Mouse (Mus musculus): ENCODE measurements around the gene Sarm1. TPM values are rescaled to one million over a fixed set of nuclear protein-coding genes. Genes with fewer than 3 reads are reported as not detected.

The Sarm1 gene
- polyA plus RNA-seq, 1 experiment from 2014 or later, result 2.2 TPM

GRCm38 (mm10) chr11:78502909-78503650, 5.5 kb upstream of the Sarm1 start, which contains the start of gene Sebox:
Gene Sebox, plus strand, starts transcription at chr11:78503447.
- Histone ChIP-seq H3K4me1 (ENCODE audit: control insufficient read depth, insufficient read depth, low read length) (no peaks in the 10 kb centered on the region), H3K4me2 (ENCODE audit: low read depth, severe bottlenecking) (no peak within 1 kb of the TSS), H3K4me3 (ENCODE audit: low read depth, low read length) (no peak within 1 kb of the TSS), H3K27ac (replicated peaks; ENCODE audit: low read depth, low read length) (no peak within 1 kb of the TSS), H3K27me3 (ENCODE audit: control insufficient read depth, insufficient read depth, low read length) (0 out of 2 replicates have a peak, but pooled peaks cover 3% of the 10 kb centered on the region), H3K9me3 (ENCODE audit: control insufficient read depth, low read length) (no peaks in the 10 kb centered on the region), H3K36me3 (ENCODE audit: control insufficient read depth, insufficient read depth, low read length) (peaks cover 7% of the 10 kb centered on the region; the same call in 1 of the 2 replicates), H3K9ac (ENCODE audit: low read length) (no peak within 1 kb of the TSS)
- ATAC-seq (ENCODE audit: insufficient number of reproducible peaks, low FRiP score, low TSS enrichment, low read depth) (no peak), DNase-seq (ENCODE audit: low spot score) (no peak)
- WGBS, result 68% methylated on average over 7 of the region's 7 CpGs

- ATAC-seq (ENCODE audit: insufficient number of reproducible peaks, low FRiP score, low TSS enrichment, low read depth), result no peak
- 0 out of 2 replicates have a peak, but pooled peaks cover 4% of the 10 kb centered on the region for H3K4me1 ChIP-seq (ENCODE audit: control insufficient read depth, insufficient read depth, low read length)
- no peak overlapping the region for H3K4me3 ChIP-seq (ENCODE audit: low read depth, low read length)
- peaks cover under 1% of the 10 kb centered on the region; the same call in 1 of the 2 replicates for H3K36me3 ChIP-seq (ENCODE audit: control insufficient read depth, insufficient read depth, low read length)
- H3K9me3 ChIP-seq (ENCODE audit: control insufficient read depth, low read length), result no peaks in the 10 kb centered on the region
- 78% methylated on average over 20 of the region's 20 CpGs for WGBS
- H3K27me3 ChIP-seq (ENCODE audit: control insufficient read depth, insufficient read depth, low read length), result peaks cover 8% of the 10 kb centered on the region
- H3K4me2 ChIP-seq (ENCODE audit: low read depth, severe bottlenecking), result no peak overlapping the region
- H3K9ac ChIP-seq (ENCODE audit: low read length), result no peak overlapping the region
- no peak for DNase-seq (ENCODE audit: low spot score)
- no peak overlapping the region for H3K27ac ChIP-seq (replicated peaks; ENCODE audit: low read depth, low read length)
These were observed 4.0 kb upstream of the Sarm1 start for GRCm38 (mm10) chr11:78501529-78501928.

DNA sequence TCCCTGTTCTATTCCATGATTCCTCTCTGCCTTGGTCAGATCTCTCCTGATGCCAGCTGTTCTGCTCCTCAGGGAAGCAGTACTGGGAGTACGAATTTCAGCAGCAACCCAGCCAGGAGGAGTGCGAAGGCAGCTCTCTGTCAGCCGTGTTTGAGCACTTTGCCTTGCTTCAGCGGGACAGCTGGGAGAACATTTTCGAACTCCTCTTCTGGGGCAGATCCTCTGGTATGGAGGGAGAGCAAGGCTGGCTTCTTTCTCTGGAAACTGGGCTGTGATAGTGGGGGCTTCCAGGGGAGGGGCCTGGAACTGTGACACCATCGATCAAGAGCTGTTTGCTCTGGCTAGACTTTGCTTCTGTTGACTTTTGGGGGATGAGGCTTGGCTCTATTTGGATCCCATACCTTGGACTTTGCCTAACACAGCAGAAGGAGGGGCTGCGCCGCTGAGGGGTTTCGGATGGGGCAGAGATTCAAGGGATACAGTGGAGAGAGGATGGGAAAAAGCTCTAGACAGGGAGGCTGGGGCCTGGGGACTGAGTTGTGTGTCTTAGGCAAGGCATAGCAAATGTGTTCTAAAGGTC, 3.2 kb upstream of the Sarm1 start:
- no peak overlapping the region for H3K4me3 ChIP-seq (ENCODE audit: low read depth, low read length)
- H3K27me3 ChIP-seq (ENCODE audit: control insufficient read depth, insufficient read depth, low read length), result peaks cover 16% of the 10 kb centered on the region
- H3K4me1 ChIP-seq (ENCODE audit: control insufficient read depth, insufficient read depth, low read length), result 0 out of 2 replicates have a peak, but pooled peaks cover 4% of the 10 kb centered on the region
- no peak for DNase-seq (ENCODE audit: low spot score)
- no peak overlapping the region for H3K27ac ChIP-seq (replicated peaks; ENCODE audit: low read depth, low read length)
- no peaks in the 10 kb centered on the region for H3K9me3 ChIP-seq (ENCODE audit: control insufficient read depth, low read length)
- no peaks in the 10 kb centered on the region for H3K36me3 ChIP-seq (ENCODE audit: control insufficient read depth, insufficient read depth, low read length)
- WGBS, result 82% methylated on average over 9 of the region's 9 CpGs
- no peak for ATAC-seq (ENCODE audit: insufficient number of reproducible peaks, low FRiP score, low TSS enrichment, low read depth)
- H3K4me2 ChIP-seq (ENCODE audit: low read depth, severe bottlenecking), result no peak overlapping the region
- no peak overlapping the region for H3K9ac ChIP-seq (ENCODE audit: low read length)

GRCm38 (mm10) chr11:78499543-78499942, 2.0 kb upstream of the Sarm1 start:
- WGBS, result 54% methylated on average over 16 of the region's 16 CpGs
- Histone ChIP-seq H3K27me3 (ENCODE audit: control insufficient read depth, insufficient read depth, low read length) (peaks cover 21% of the 10 kb centered on the region), H3K4me3 (ENCODE audit: low read depth, low read length) (no peak overlapping the region), H3K9ac (ENCODE audit: low read length) (no peak overlapping the region), H3K27ac (replicated peaks; ENCODE audit: low read depth, low read length) (no peak overlapping the region), H3K4me1 (ENCODE audit: control insufficient read depth, insufficient read depth, low read length) (0 out of 2 replicates have a peak, but pooled peaks cover 4% of the 10 kb centered on the region), H3K4me2 (ENCODE audit: low read depth, severe bottlenecking) (no peak overlapping the region), H3K9me3 (ENCODE audit: control insufficient read depth, low read length) (no peaks in the 10 kb centered on the region), H3K36me3 (ENCODE audit: control insufficient read depth, insufficient read depth, low read length) (no peaks in the 10 kb centered on the region)
- DNase-seq (ENCODE audit: low spot score) (no peak), ATAC-seq (ENCODE audit: insufficient number of reproducible peaks, low FRiP score, low TSS enrichment, low read depth) (no peak)

GRCm38 (mm10) chr11:78499004-78499403, 1.4 kb upstream of the Sarm1 start, which contains the start of gene Vtn:
Gene Vtn, plus strand, starts transcription at chr11:78499091.
- 66% methylated on average over 7 of the region's 7 CpGs for WGBS
- H3K27me3 ChIP-seq (ENCODE audit: control insufficient read depth, insufficient read depth, low read length), result peaks cover 23% of the 10 kb centered on the region
- H3K27ac ChIP-seq (replicated peaks; ENCODE audit: low read depth, low read length), result no peak within 1 kb of the TSS

GRCm38 (mm10) chr11:78497071-78497541, 448 bp downstream of the Sarm1 start:
- Histone ChIP-seq H3K4me3 (ENCODE audit: low read depth, low read length) (peak overlapping the region; percentile 56), H3K4me2 (ENCODE audit: low read depth, severe bottlenecking) (peak overlapping the region; percentile 98), H3K27me3 (ENCODE audit: control insufficient read depth, insufficient read depth, low read length) (peaks cover 23% of the 10 kb centered on the region), H3K9ac (ENCODE audit: low read length) (peak overlapping the region; percentile 40; the same call in 1 of the 2 replicates), H3K4me1 (ENCODE audit: control insufficient read depth, insufficient read depth, low read length) (0 out of 2 replicates have a peak, but pooled peaks cover 4% of the 10 kb centered on the region), H3K36me3 (ENCODE audit: control insufficient read depth, insufficient read depth, low read length) (no peaks in the 10 kb centered on the region), H3K27ac (replicated peaks; ENCODE audit: low read depth, low read length) (no peak overlapping the region), H3K9me3 (ENCODE audit: control insufficient read depth, low read length) (no peaks in the 10 kb centered on the region)
- WGBS, result under 1% methylated on average over 44 of the region's 44 CpGs
- ATAC-seq (ENCODE audit: insufficient number of reproducible peaks, low FRiP score, low TSS enrichment, low read depth), result peak; percentile 45
- DNase-seq (ENCODE audit: low spot score), result peak; percentile 48

More at GRCm38 (mm10) chr11:78499004-78499403, 1.4 kb upstream of the Sarm1 start, which contains the start of gene Vtn:
- Histone ChIP-seq H3K4me2 (ENCODE audit: low read depth, severe bottlenecking) (peak within 1 kb of the TSS; percentile 98), H3K36me3 (ENCODE audit: control insufficient read depth, insufficient read depth, low read length) (no peaks in the 10 kb centered on the region), H3K4me3 (ENCODE audit: low read depth, low read length) (peak within 1 kb of the TSS; percentile 56), H3K4me1 (ENCODE audit: control insufficient read depth, insufficient read depth, low read length) (0 out of 2 replicates have a peak, but pooled peaks cover 4% of the 10 kb centered on the region), H3K9me3 (ENCODE audit: control insufficient read depth, low read length) (no peaks in the 10 kb centered on the region), H3K9ac (ENCODE audit: low read length) (peak within 1 kb of the TSS; percentile 2; the same call in 1 of the 2 replicates)
- ATAC-seq (ENCODE audit: insufficient number of reproducible peaks, low FRiP score, low TSS enrichment, low read depth) (no peak), DNase-seq (ENCODE audit: low spot score) (no peak)

DNA sequence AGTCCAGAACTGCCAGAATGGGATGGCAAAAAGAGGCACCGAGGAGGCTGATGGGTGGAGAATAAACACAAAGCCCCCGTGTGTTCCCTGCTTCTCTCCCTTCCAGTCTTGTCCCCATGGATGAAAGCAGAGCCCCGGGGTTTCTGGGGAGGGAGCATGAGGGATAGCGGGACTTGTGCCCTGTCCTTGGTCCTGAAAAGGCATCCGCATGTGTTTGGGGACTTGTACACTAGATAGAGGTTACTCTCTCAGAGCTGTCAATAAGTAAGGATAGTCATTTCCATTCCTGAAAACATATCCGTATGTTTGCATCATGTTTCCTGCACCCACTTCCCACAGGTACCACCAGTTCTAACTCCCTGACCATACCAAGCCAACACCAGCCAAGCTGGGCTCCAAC, 1.6 kb downstream of the Sarm1 start:
- Histone ChIP-seq H3K36me3 (ENCODE audit: control insufficient read depth, insufficient read depth, low read length) (no peaks in the 10 kb centered on the region), H3K9ac (ENCODE audit: low read length) (no peak overlapping the region), H3K27ac (replicated peaks; ENCODE audit: low read depth, low read length) (no peak overlapping the region), H3K4me3 (ENCODE audit: low read depth, low read length) (no peak overlapping the region), H3K9me3 (ENCODE audit: control insufficient read depth, low read length) (no peaks in the 10 kb centered on the region), H3K4me1 (ENCODE audit: control insufficient read depth, insufficient read depth, low read length) (peaks cover 5% of the 10 kb centered on the region; the same call in 1 of the 2 replicates), H3K27me3 (ENCODE audit: control insufficient read depth, insufficient read depth, low read length) (peaks cover 31% of the 10 kb centered on the region), H3K4me2 (ENCODE audit: low read depth, severe bottlenecking) (no peak overlapping the region)
- WGBS, result 6% methylated on average over 6 of the region's 6 CpGs
- DNase-seq (ENCODE audit: low spot score) (peak; percentile 79), ATAC-seq (ENCODE audit: insufficient number of reproducible peaks, low FRiP score, low TSS enrichment, low read depth) (no peak)

DNA sequence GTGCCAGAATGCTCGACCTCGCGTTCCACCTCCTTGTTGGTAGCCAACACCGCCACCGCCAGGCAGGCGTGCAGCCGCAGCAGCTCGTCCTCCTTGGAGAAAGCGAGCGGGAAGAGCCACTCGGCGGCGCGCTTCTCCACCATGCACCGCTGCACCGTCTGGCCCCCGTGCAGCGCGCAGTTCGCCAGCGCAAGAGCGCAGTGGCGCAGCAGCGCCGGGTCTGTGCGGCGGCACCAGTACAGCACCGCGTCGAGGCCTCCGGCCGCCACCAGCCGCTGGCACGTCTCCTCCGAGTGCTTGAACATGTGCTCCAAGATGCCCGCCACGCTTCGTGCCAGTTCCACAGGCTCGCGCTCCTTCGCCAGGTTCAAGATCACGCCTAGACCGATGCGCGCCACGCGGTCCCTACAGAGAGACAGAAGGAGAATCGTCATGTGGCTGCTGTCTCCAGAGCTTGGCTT, 6.7 kb downstream of the Sarm1 start:
- H3K27me3 ChIP-seq (ENCODE audit: control insufficient read depth, insufficient read depth, low read length), result peaks cover 60% of the 10 kb centered on the region
- peak overlapping the region; percentile 22 for H3K4me3 ChIP-seq (ENCODE audit: low read depth, low read length)
- H3K36me3 ChIP-seq (ENCODE audit: control insufficient read depth, insufficient read depth, low read length), result no peaks in the 10 kb centered on the region
- H3K27ac ChIP-seq (replicated peaks; ENCODE audit: low read depth, low read length), result no peak overlapping the region
- ATAC-seq (ENCODE audit: insufficient number of reproducible peaks, low FRiP score, low TSS enrichment, low read depth) (no peak), DNase-seq (ENCODE audit: low spot score) (peak; percentile 60)
- WGBS, result 10% methylated on average over 48 of the region's 48 CpGs
- H3K4me2 ChIP-seq (ENCODE audit: low read depth, severe bottlenecking), result peak overlapping the region; percentile 33
- H3K4me1 ChIP-seq (ENCODE audit: control insufficient read depth, insufficient read depth, low read length), result peaks cover 4% of the 10 kb centered on the region; the same call in 1 of the 2 replicates
- H3K9ac ChIP-seq (ENCODE audit: low read length), result no peak overlapping the region
- H3K9me3 ChIP-seq (ENCODE audit: control insufficient read depth, low read length), result no peaks in the 10 kb centered on the region

All from limb, embryonic 11.5 days (tissue).